Mouse (Mus musculus): ENCODE data around the gene Nop2. TPM values are rescaled to one million over a fixed set of nuclear protein-coding genes. Genes with fewer than 3 reads are reported as not detected.

Gene Nop2
- total RNA-seq, 4 experiments from 2014 or later, result 41.6 to 48.8 (median 43.4) TPM

GRCm38 (mm10) chr6:125110927-125111326, 20.8 kb upstream of the Nop2 start:
- DNase-seq, result no peak

GRCm38 (mm10) chr6:125112553-125112952, 19.2 kb upstream of the Nop2 start:
- DNase-seq, result no peak

GRCm38 (mm10) chr6:125119387-125119786, 12.3 kb upstream of the Nop2 start:
- DNase-seq, result no peak

- DNase-seq, result no peak
Observed at GRCm38 (mm10) chr6:125128724-125129123, 3.0 kb upstream of the Nop2 start.

GRCm38 (mm10) chr6:125129710-125130402, 1.9 kb upstream of the Nop2 start:
- DNase-seq, result no peak

- no peak for DNase-seq
Observed at GRCm38 (mm10) chr6:125132470-125132869, 761 bp downstream of the Nop2 start.

GRCm38 (mm10) chr6:125137002-125137671, 5.4 kb downstream of the Nop2 start:
- DNase-seq, result no peak

- no peak for DNase-seq
Observed at GRCm38 (mm10) chr6:125139747-125140146, 8.0 kb downstream of the Nop2 start.

GRCm38 (mm10) chr6:125142436-125142835, 10.7 kb downstream of the Nop2 start:
- no peak for DNase-seq

GRCm38 (mm10) chr6:125143128-125143527, 11.4 kb downstream of the Nop2 start:
- no peak for DNase-seq

- DNase-seq, result no peak
Observed at GRCm38 (mm10) chr6:125143904-125144303, 12.2 kb downstream of the Nop2 start.

GRCm38 (mm10) chr6:125145001-125145400, 13.3 kb downstream of the Nop2 start, which contains the start of gene Iffo1:
Iffo1 (plus strand) TSS chr6:125145241.
- peak; percentile 91 for DNase-seq

- DNase-seq, result no peak
Observed at GRCm38 (mm10) chr6:125145479-125145951, 13.8 kb downstream of the Nop2 start.

- DNase-seq, result no peak
Observed at GRCm38 (mm10) chr6:125146148-125146547, 14.4 kb downstream of the Nop2 start.

GRCm38 (mm10) chr6:125146797-125147196, 15.1 kb downstream of the Nop2 start:
- DNase-seq, result no peak

GRCm38 (mm10) chr6:125147329-125147728, 15.6 kb downstream of the Nop2 start:
- DNase-seq, result no peak

GRCm38 (mm10) chr6:125148251-125148925, 16.7 kb downstream of the Nop2 start:
- DNase-seq, result no peak

- DNase-seq, result no peak
Observed at GRCm38 (mm10) chr6:125148926-125149568, 17.3 kb downstream of the Nop2 start.

- DNase-seq, result no peak
Observed at GRCm38 (mm10) chr6:125149569-125149950, 17.9 kb downstream of the Nop2 start.

GRCm38 (mm10) chr6:125152212-125153017, 20.7 kb downstream of the Nop2 start:
- no peak for DNase-seq

- DNase-seq, result no peak
Observed at GRCm38 (mm10) chr6:125153018-125153389, 21.3 kb downstream of the Nop2 start.

GRCm38 (mm10) chr6:125153682-125154081, 22.0 kb downstream of the Nop2 start:
- no peak for DNase-seq

All from adrenal gland, adult 8-10 months (tissue).